Mouse (Mus musculus): Measurements from ENCODE around the gene Amigo2. TPM values are rescaled to one million over a fixed set of nuclear protein-coding genes. Genes with fewer than 3 reads are reported as not detected.

The Amigo2 gene
- polyA plus RNA-seq, 1 experiment: 2.7 TPM

DNA sequence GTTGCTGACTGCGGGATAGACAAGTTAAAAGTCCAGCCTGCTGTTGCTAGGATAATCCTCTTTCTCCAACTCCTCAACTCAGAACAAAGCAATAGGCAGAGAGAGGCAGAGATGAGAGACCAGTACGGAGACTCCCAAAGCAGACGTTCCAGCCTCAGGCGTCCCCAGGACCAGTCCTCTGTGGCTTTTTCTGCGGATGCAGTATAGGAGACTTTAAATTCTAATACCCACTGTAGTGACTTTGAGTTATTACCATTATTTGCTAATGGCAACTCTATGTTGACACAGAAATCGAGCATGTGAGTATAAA is 35.4 kb upstream of the Amigo2 start:
- Histone ChIP-seq H3K27ac (ENCODE audit: insufficient read depth, low read length) (no peak overlapping the region), H3K4me3 (ENCODE audit: insufficient read depth, low read length) (no peak overlapping the region), H3K4me1 (ENCODE audit: control insufficient read depth, insufficient read depth, low read length) (no peaks in the 10 kb centered on the region)
- TF ChIP-seq CTCF (IDR thresholded peaks at IDR 0.05; ENCODE audit: borderline replicate concordance, insufficient read depth, low read length) (no peak), POLR2A (IDR thresholded peaks at IDR 0.05; ENCODE audit: low read depth, low read length) (no peak)

DNA sequence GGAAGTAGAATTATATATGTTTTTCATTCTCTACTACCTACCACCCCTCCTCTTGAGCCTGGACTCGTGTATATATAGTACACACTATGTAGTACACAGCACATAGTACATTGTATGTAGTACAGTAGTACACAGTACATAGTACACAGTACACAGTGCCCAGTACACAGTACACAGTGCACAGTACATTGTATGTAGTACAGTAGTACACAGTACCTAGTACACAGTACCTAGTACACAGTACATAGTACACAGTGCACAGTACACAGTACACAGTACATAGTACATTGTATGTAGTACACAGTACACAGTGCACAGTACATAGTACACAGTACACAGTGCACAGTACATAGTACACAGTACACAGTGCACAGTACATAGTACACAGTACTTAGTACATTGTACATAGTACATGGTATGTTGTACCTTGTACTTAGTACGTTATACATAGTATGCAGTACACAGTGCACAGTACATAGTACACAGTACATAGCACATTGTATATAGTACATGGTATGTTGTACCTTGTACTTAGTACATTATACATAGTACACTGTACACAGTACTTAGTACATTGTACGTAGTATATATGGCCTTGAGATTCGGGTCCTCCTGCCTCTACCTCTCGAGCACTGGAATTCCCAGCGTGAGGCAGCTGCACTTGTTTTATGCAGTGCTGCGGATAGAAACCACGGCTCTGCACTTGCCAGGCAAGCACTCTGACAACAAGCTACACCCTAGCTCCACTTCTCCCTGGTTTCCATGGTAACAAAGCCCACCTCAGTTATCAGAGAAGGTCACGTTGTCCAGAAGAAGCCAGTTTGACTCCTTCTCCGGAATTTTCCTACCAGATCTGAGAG is 34.9 kb upstream of the Amigo2 start:
- Histone ChIP-seq H3K27ac (ENCODE audit: insufficient read depth, low read length) (no peak overlapping the region), H3K4me3 (ENCODE audit: insufficient read depth, low read length) (no peak overlapping the region), H3K4me1 (ENCODE audit: control insufficient read depth, insufficient read depth, low read length) (no peaks in the 10 kb centered on the region)
- no peak for TF ChIP-seq CTCF (IDR thresholded peaks at IDR 0.05; ENCODE audit: borderline replicate concordance, insufficient read depth, low read length)
- no peak for TF ChIP-seq POLR2A (IDR thresholded peaks at IDR 0.05; ENCODE audit: low read depth, low read length)

DNA sequence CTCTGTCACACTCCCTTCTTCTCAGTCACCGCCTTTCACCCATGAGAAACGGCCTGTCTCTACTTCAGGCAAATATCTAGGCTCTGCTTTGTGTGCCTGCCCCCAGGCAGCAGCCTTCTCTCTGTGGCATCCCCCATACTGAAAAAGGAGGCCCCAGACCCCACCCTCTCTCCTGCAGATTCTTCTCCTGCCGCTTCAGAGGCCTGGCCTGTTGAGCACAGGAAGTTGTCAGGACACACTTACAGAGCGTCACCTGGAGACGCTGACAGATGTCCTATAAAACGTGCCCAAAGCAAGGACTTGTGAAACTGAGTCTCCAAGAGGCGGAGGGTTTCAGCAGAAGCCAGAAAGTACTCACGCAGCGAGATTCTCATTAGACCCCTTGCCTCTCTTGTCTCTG is 33.7 kb upstream of the Amigo2 start:
- no peaks in the 10 kb centered on the region for H3K4me1 ChIP-seq (ENCODE audit: control insufficient read depth, insufficient read depth, low read length)
- no peak overlapping the region for H3K4me3 ChIP-seq (ENCODE audit: insufficient read depth, low read length)
- TF ChIP-seq POLR2A (IDR thresholded peaks at IDR 0.05; ENCODE audit: low read depth, low read length) (no peak), CTCF (IDR thresholded peaks at IDR 0.05; ENCODE audit: borderline replicate concordance, insufficient read depth, low read length) (no peak)
- H3K27ac ChIP-seq (ENCODE audit: insufficient read depth, low read length): no peak overlapping the region

DNA sequence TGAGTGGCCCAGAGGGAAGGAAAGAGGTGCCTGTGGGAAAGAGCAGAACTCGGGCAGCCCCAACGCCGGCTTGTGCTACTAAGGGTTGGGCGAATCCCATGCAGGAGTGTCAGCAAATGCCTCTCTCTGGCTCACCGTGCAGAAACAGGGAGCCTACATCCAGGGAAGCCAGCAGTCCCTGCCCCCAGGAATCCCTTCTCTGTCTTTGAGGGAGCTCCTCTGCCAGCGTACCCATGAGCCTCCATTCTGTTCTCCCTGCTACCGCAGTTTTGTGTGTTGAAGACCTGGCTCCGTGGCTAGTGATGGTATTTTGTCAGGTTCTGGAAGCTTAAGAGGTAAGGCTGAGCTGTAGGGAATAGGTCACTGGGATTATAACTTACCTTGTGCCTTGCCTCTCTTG is 33.0 kb upstream of the Amigo2 start:
- Histone ChIP-seq H3K27ac (ENCODE audit: insufficient read depth, low read length) (no peak overlapping the region), H3K4me3 (ENCODE audit: insufficient read depth, low read length) (no peak overlapping the region), H3K4me1 (ENCODE audit: control insufficient read depth, insufficient read depth, low read length) (no peaks in the 10 kb centered on the region)
- TF ChIP-seq POLR2A (IDR thresholded peaks at IDR 0.05; ENCODE audit: low read depth, low read length) (no peak), CTCF (IDR thresholded peaks at IDR 0.05; ENCODE audit: borderline replicate concordance, insufficient read depth, low read length) (no peak)

DNA sequence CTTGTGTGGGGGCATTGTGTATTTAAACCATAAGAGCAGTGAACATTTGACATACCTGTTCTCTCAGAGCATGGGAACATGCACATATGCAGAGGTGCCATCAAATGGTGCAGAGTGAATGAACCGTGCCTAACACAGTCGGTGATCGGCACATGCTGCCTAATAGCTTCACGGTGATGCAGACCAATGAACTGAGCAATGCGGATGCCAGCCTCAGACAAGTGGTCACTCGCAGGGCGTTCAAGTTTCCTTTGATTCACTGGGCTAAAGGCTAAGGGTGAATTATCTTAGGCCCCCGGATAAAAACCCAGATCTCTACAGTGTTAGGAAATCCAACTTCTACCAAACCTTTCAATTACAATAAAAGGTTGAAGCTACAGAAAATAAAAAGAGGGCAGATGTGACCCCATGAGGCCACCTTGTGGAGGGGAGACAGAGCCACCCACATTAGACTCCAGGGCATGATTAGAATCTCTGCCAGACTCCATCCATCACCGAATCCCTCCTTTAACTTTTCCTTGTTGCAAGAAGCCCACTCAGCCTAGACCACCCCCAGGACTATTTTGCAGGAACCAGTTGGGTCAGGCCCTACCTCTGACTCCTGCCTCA is 31.4 kb upstream of the Amigo2 start:
- no peaks in the 10 kb centered on the region for H3K4me1 ChIP-seq (ENCODE audit: control insufficient read depth, insufficient read depth, low read length)
- no peak overlapping the region for H3K4me3 ChIP-seq (ENCODE audit: insufficient read depth, low read length)
- H3K27ac ChIP-seq (ENCODE audit: insufficient read depth, low read length): no peak overlapping the region
- TF ChIP-seq CTCF (IDR thresholded peaks at IDR 0.05; ENCODE audit: borderline replicate concordance, insufficient read depth, low read length): no peak
- TF ChIP-seq POLR2A (IDR thresholded peaks at IDR 0.05; ENCODE audit: low read depth, low read length): no peak

DNA sequence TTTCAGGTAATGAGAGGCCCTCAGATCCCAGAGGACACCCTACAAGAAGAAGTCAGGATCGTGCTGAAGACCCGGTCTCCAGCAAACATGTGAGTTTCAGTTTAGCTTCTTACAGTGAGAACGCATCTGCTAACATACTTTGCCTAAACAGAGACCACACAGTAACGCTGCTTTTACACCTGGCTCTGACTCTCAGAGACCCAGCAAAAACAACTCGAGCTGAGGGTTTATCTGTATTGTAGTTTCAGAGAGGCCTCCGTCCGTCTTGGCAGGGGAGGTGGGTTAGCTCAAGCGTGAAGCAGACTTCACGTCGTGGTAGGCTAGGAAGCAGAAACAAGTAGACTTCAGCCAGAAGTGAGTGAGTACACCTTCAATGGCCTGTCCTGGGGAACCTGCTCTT is 30.2 kb upstream of the Amigo2 start:
- no peak for TF ChIP-seq CTCF (IDR thresholded peaks at IDR 0.05; ENCODE audit: borderline replicate concordance, insufficient read depth, low read length)
- no peak for TF ChIP-seq POLR2A (IDR thresholded peaks at IDR 0.05; ENCODE audit: low read depth, low read length)
- H3K27ac ChIP-seq (ENCODE audit: insufficient read depth, low read length): no peak overlapping the region
- no peak overlapping the region for H3K4me3 ChIP-seq (ENCODE audit: insufficient read depth, low read length)
- H3K4me1 ChIP-seq (ENCODE audit: control insufficient read depth, insufficient read depth, low read length): no peaks in the 10 kb centered on the region

DNA sequence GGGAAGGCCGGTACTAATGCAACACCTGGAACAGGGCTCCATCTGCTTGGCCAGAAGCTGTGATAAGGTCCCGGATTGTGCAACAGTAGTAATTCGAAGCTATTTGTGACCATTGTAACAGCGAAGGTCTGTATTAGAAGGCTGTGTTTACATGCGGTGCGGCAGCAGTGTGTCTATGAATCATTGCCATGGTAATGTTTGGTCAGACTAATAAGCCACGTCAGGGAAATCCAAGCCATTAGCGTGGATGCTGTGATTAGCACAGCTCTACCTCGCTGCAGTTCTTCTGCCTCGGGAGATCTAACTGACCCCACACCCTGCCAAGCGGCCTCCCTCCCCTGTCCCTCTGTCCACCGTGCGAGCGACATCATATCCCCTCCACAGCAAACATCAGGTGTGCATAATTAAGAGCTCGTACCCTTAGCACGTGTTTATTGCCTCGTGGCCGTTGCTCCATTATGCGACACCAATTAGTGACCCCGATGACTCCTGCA is 29.6 kb upstream of the Amigo2 start:
- H3K4me3 ChIP-seq (ENCODE audit: insufficient read depth, low read length): no peak overlapping the region
- no peaks in the 10 kb centered on the region for H3K4me1 ChIP-seq (ENCODE audit: control insufficient read depth, insufficient read depth, low read length)
- TF ChIP-seq POLR2A (IDR thresholded peaks at IDR 0.05; ENCODE audit: low read depth, low read length) (no peak), CTCF (IDR thresholded peaks at IDR 0.05; ENCODE audit: borderline replicate concordance, insufficient read depth, low read length) (no peak)
- no peak overlapping the region for H3K27ac ChIP-seq (ENCODE audit: insufficient read depth, low read length)

DNA sequence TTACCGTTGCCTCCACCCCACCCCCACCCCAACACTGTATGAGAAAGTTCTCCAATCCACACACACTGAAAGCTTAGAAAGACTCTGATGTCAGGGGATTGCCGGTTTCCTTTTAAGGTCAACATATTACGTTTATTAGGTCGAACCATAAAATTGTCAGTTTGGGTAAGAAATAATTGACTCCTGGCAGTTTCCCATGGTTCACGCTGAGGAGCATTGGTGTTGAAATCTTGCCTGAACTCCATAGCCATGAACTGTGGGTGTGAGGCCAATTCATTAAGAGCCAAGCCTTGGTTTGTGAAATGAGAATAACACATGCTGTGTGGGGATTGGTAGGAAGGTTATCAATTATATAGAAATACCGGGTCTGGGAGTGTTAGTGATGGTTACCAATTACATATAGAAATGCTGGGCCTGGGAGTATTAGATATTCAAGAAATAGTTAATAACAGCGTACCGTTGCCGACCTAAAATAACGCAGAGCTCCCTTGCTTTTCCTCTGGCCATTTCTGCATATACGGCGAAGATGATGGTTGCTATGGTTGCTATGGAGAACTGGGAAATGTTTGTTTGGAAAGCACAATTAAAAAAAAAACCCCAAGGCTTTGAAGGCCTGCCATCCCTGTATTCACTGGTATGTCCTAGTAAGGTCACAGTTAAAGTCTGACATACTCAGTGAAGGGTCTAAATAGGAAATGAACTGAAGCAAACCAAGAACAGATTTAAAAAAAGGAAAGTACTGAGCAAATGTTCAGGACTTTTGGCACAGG is 28.7 kb upstream of the Amigo2 start:
- TF ChIP-seq CTCF (IDR thresholded peaks at IDR 0.05; ENCODE audit: borderline replicate concordance, insufficient read depth, low read length) (no peak), POLR2A (IDR thresholded peaks at IDR 0.05; ENCODE audit: low read depth, low read length) (no peak)
- Histone ChIP-seq H3K27ac (ENCODE audit: insufficient read depth, low read length) (no peak overlapping the region), H3K4me3 (ENCODE audit: insufficient read depth, low read length) (no peak overlapping the region), H3K4me1 (ENCODE audit: control insufficient read depth, insufficient read depth, low read length) (no peaks in the 10 kb centered on the region)

DNA sequence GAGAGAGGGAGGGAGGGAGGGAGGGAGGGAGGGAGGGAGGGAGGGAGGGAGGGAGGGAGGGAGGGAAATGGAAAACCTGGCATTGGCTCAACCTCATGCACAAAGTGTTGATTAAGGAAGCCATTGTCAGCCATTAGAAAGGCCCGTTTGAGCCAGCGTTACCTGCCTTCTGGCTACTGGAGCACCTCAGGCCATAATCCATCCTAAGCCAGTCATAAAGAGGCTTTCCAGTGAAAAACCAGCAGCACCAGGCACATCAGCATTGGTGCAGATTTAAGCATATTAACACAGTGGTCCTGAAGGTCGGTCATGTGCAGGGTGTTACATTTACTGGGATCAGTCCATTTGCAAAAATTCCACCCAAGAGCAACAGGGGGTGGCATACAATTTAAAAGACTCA is 25.7 kb upstream of the Amigo2 start:
- TF ChIP-seq POLR2A (IDR thresholded peaks at IDR 0.05; ENCODE audit: low read depth, low read length): no peak
- no peak for TF ChIP-seq CTCF (IDR thresholded peaks at IDR 0.05; ENCODE audit: borderline replicate concordance, insufficient read depth, low read length)
- H3K4me1 ChIP-seq (ENCODE audit: control insufficient read depth, insufficient read depth, low read length): no peaks in the 10 kb centered on the region
- no peak overlapping the region for H3K4me3 ChIP-seq (ENCODE audit: insufficient read depth, low read length)
- no peak overlapping the region for H3K27ac ChIP-seq (ENCODE audit: insufficient read depth, low read length)
